In genomic region chr13:74363859-74364235, GRCm38 (mm10) we compare ENCODE assay signal across 9 mouse cellular contexts. TPM values are rescaled to one million over a fixed set of nuclear protein-coding genes. Genes with fewer than 3 reads are reported as not detected.
A peak's percentile ranks its signal among the peaks of the same experiment; 100 is the strongest.
DNase-seq lines count a peak whose midpoint lies in the region; ATAC-seq and TF ChIP-seq lines count a peak whose summit lies in the region.
"Had no signal": no experiment of that assay in that cellular context is flagged by ENCODE, and none has a peak within 500 bp of the region (broad histone marks: within the 10 kb centered on the region; RNA-seq: fewer than 3 reads in every experiment).

Lrrc14b (minus strand) TSS chr13:74364005.

- peak; percentile 71 for DNase-seq in kidney, adult 2 months
- peak; percentile 5 for DNase-seq in brain, embryonic 14.5 days (ENCODE audit: low read depth)
- DNase-seq in heart, adult 8-10 months (ENCODE audit: low spot score) = peak; percentile 74
- peak; percentile 47 for DNase-seq in lung, embryonic 14.5 days
- no peak for DNase-seq in thymus, postnatal 0 days (ENCODE audit: low spot score)
- no peak for DNase-seq in testis, postnatal 10 days (ENCODE audit: low spot score)

- H3K27ac ChIP-seq in kidney, adult 2 months (ENCODE audit: insufficient read depth, low read depth, low read length) = peak within 1 kb of the TSS; percentile 63
- H3K27ac ChIP-seq in kidney, embryonic 15.5 days = no peak within 1 kb of the TSS
- no peak within 1 kb of the TSS for H3K27ac ChIP-seq in lung, embryonic 14.5 days (ENCODE audit: low read depth)

- no peak within 1 kb of the TSS for H3K9ac ChIP-seq in kidney, embryonic 15.5 days
- no peak within 1 kb of the TSS for H3K9ac ChIP-seq in lung, embryonic 14.5 days

- TF ChIP-seq POLR2A in kidney, adult 2 months (IDR thresholded peaks at IDR 0.05; ENCODE audit: low read depth, low read length) = no peak
- TF ChIP-seq POLR2A in brain, embryonic 14.5 days (IDR thresholded peaks at IDR 0.05; ENCODE audit: borderline replicate concordance, extremely low read depth, insufficient read depth, insufficient read length, poor library complexity, severe bottlenecking) = no peak

- no peak within 1 kb of the TSS for H3K4me2 ChIP-seq in kidney, embryonic 15.5 days
- H3K4me2 ChIP-seq in lung, embryonic 14.5 days = no peak within 1 kb of the TSS

- ATAC-seq in kidney, embryonic 15.5 days (replicated peaks; ENCODE audit: low FRiP score) = no peak
- peak; percentile 61; the same call in 1 of the 2 replicates for ATAC-seq in lung, embryonic 14.5 days (ENCODE audit: insufficient read depth)
- no peak for ATAC-seq in megakaryocyte-erythroid progenitor cell, adult 5-6 weeks (replicated peaks; ENCODE audit: low FRiP score, low TSS enrichment, poor library complexity, severe bottlenecking)

- TF ChIP-seq CTCF in kidney, adult 2 months (conservative IDR thresholded peaks at IDR 0.05; ENCODE audit: insufficient read depth, insufficient read length, low read depth, low read length) = 0 out of 2 replicates have a peak, but pooled peaks have one; percentile 6
- TF ChIP-seq CTCF in brain, embryonic 14.5 days (IDR thresholded peaks at IDR 0.05; ENCODE audit: borderline replicate concordance, extremely low read depth, insufficient read depth, insufficient read length) = no peak
- TF ChIP-seq CTCF in lung, embryonic 14.5 days (IDR thresholded peaks at IDR 0.05; ENCODE audit: low read depth) = no peak

- peaks cover 7% of the 10 kb centered on the region; the same call in 1 of the 2 replicates for H3K4me1 ChIP-seq in kidney, adult 2 months (ENCODE audit: control insufficient read depth, insufficient read depth, low read length)
- no peaks in the 10 kb centered on the region for H3K4me1 ChIP-seq in kidney, embryonic 15.5 days
- H3K4me1 ChIP-seq in lung, embryonic 14.5 days (ENCODE audit: insufficient read depth) = no peaks in the 10 kb centered on the region

- 19% methylated on average over 8 of the region's 8 CpGs for WGBS in kidney, adult 2 months
- WGBS in kidney, embryonic 15.5 days = 75% methylated on average over 8 of the region's 8 CpGs
- 56% methylated on average over 8 of the region's 8 CpGs for WGBS in lung, embryonic 14.5 days

- H3K9me3 ChIP-seq in kidney, embryonic 15.5 days (replicated peaks) = no peaks in the 10 kb centered on the region
- no peaks in the 10 kb centered on the region for H3K9me3 ChIP-seq in lung, embryonic 14.5 days (ENCODE audit: low read depth, low read length)

- no peaks in the 10 kb centered on the region for H3K36me3 ChIP-seq in kidney, adult 2 months (ENCODE audit: control insufficient read depth, insufficient read depth, low read length)
- peaks cover 32% of the 10 kb centered on the region for H3K36me3 ChIP-seq in kidney, embryonic 15.5 days
- H3K36me3 ChIP-seq in lung, embryonic 14.5 days (ENCODE audit: insufficient read depth) = peaks cover 22% of the 10 kb centered on the region

- H3K4me3 ChIP-seq in kidney, adult 2 months (ENCODE audit: insufficient read depth, low read depth, low read length) = peak within 1 kb of the TSS; percentile 14
- no peak within 1 kb of the TSS for H3K4me3 ChIP-seq in kidney, embryonic 15.5 days (replicated peaks)
- no peak within 1 kb of the TSS for H3K4me3 ChIP-seq in lung, embryonic 14.5 days (ENCODE audit: low read depth, low read length)
- H3K4me3 ChIP-seq: erythroblast, embryonic 14.5 days had no signal

- no peaks in the 10 kb centered on the region for H3K27me3 ChIP-seq in kidney, adult 2 months (replicated peaks; ENCODE audit: control insufficient read depth, insufficient read depth, low read length)
- H3K27me3 ChIP-seq in kidney, embryonic 15.5 days = no peaks in the 10 kb centered on the region
- no peaks in the 10 kb centered on the region for H3K27me3 ChIP-seq in lung, embryonic 14.5 days (ENCODE audit: insufficient read depth, low read length)

RNA-seq across cellular contexts. Expression of gene Lrrc14b, which starts in this region (rescaled TPM):
- polyA plus RNA-seq in kidney, adult 2 months (2012; rRNA removed) = 1.6 and 2.0 TPM in 2 replicates
- polyA plus RNA-seq in kidney, embryonic 15.5 days (2015; fragmentation: Nextera tagmentation; extraction: Ambion mirVana) = not detected in 2 replicates
- 0.11 TPM in 1 of 2 replicates, not detected in the other for polyA plus RNA-seq in brain, embryonic 14.5 days (2012; rRNA removed)
- 10 to 100 TPM; 82.4 to 97.3 (median 86.2) TPM for total RNA-seq in heart, adult 8-10 months (2022)
- polyA plus RNA-seq in lung, embryonic 14.5 days (2014; fragmentation: Nextera tagmentation; extraction: Ambion mirVana) = not detected in 2 replicates
- not detected in 2 replicates for total RNA-seq in megakaryocyte-erythroid progenitor cell, adult 5-6 weeks (2014; fragmentation: Nextera tagmentation)
- total RNA-seq in megakaryocyte-erythroid progenitor cell, adult 5-6 weeks (2017) = not detected in 2 replicates
- polyA plus RNA-seq in thymus, postnatal 0 days (2015; fragmentation: Nextera tagmentation; extraction: Ambion mirVana) = not detected in 2 replicates
- polyA plus RNA-seq: erythroblast, embryonic 14.5 days had no signal

Comparison
In these comparisons a context has a peak if more than half of its experiments do, and no peak if none do; other contexts are left out.
1. RNA of gene Lrrc14b (total RNA-seq): 82.4 to 97.3 TPM in heart, adult 8-10 months; not detected in megakaryocyte-erythroid progenitor cell, adult 5-6 weeks; every median in the first group is over 10 times any median in the second.
2. Peak in DNase-seq in brain, embryonic 14.5 days; RNA of the gene not detected or under 1 TPM.
3. Peak in DNase-seq and ATAC-seq in lung, embryonic 14.5 days; RNA of the gene not detected or under 1 TPM.
4. DNase-seq: peak in kidney, adult 2 months (single experiment) and heart, adult 8-10 months (single experiment); none in thymus, postnatal 0 days (single experiment) and testis, postnatal 10 days (single experiment).